Mouse (Mus musculus) liver, embryonic 11.5 days (tissue): ENCODE measurements around the gene Timm10. TPM values are rescaled to one million over a fixed set of nuclear protein-coding genes. Genes with fewer than 3 reads are reported as not detected.

Source experiments
- ATAC-seq: fragments of 200-750 bp; cut with Nextera tagmentation; replicated peaks from 2 replicates; pipeline ENCODE4 v1.8.0; 2017; ENCODE audit warnings: moderate number of reproducible peaks, mild to moderate bottlenecking, moderate TSS enrichment, moderate library complexity; ENCODE audit not compliant: low FRiP score
- DNase-seq: peaks from one replicate; pipeline ENCODE4 v3.0.0-alpha.2; 2017; ENCODE audit warnings: low spot score
- H3K27ac ChIP-seq: fragments of 300-500 bp; sonication (generic); 2 replicates; pipeline ENCODE4 v1.5.1; 2014; ENCODE audit warnings: mild to moderate bottlenecking, low read depth, low read length, control low read depth
- H3K27me3 ChIP-seq: fragments of 300-500 bp; sonication (generic); replicated peaks from 2 replicates; pipeline ENCODE4 v1.6.1; 2014; ENCODE audit warnings: low read length, mixed read lengths; ENCODE audit not compliant: control insufficient read depth, insufficient read depth
- H3K36me3 ChIP-seq: fragments of 300-500 bp; sonication (generic); 2 replicates; pipeline ENCODE4 v1.6.1; 2014; ENCODE audit warnings: mild to moderate bottlenecking, low read length, moderate library complexity, mixed read lengths; ENCODE audit not compliant: control insufficient read depth, insufficient read depth
- H3K4me1 ChIP-seq: fragments of 300-500 bp; sonication (generic); replicated peaks from 2 replicates; pipeline ENCODE4 v1.6.1; 2014; ENCODE audit warnings: low read length, mixed read lengths; ENCODE audit not compliant: control insufficient read depth, insufficient read depth
- H3K4me2 ChIP-seq: fragments of 300-500 bp; sonication (generic); 2 replicates; pipeline ENCODE4 v1.6.1; 2014; ENCODE audit warnings: mild to moderate bottlenecking, control low read depth, moderate library complexity
- H3K4me3 ChIP-seq: fragments of 300-500 bp; sonication (generic); 2 replicates; pipeline ENCODE4 v1.5.1; 2014; ENCODE audit warnings: low read depth, low read length, control low read depth
- H3K9ac ChIP-seq: fragments of 300-500 bp; sonication (generic); 2 replicates; pipeline ENCODE4 v1.6.1; 2014; ENCODE audit warnings: low read depth, low read length, control low read depth
- H3K9me3 ChIP-seq: fragments of 300-500 bp; sonication (generic); 2 replicates; pipeline ENCODE4 v1.6.1; 2016; ENCODE audit warnings: low read length, inconsistent platforms, mixed read lengths; ENCODE audit not compliant: control insufficient read depth
- WGBS: fragments of 180-500 bp; shearing (Covaris S2); extraction: QIAGEN DNeasy Blood & Tissue Kit; methylation state at CpG from one replicate; pipeline ENCODE4 v1.1.7; 2014; 5-methylcytosine and 5-hydroxymethylcytosine counted together
- polyA plus RNA-seq: library from polyadenylated mRNA; unstranded; fragments of >200 nt; fragmentation: Nextera tagmentation; extraction: Ambion mirVana; gene quantifications from 2 replicates; pipeline ENCODE4 v1.2.1, GENCODE M21; 2014

The Timm10 gene
- polyA plus RNA-seq, 1 experiment from 2014 or later: 84.3 TPM

- peak overlapping the region; percentile 89 for H3K4me2 ChIP-seq
- H3K36me3 ChIP-seq: peaks cover 14% of the 10 kb centered on the region; the same call in 1 of the 2 replicates
- H3K27me3 ChIP-seq: no peaks in the 10 kb centered on the region
- H3K4me1 ChIP-seq: peaks cover 42% of the 10 kb centered on the region
- H3K27ac ChIP-seq: peak overlapping the region; percentile 95
- ATAC-seq (peak; percentile 2; the same call in 1 of the 2 replicates), DNase-seq (no peak)
- 3% methylated on average over 17 of the region's 17 CpGs for WGBS
- H3K9me3 ChIP-seq: no peaks in the 10 kb centered on the region
- H3K4me3 ChIP-seq: peak overlapping the region; percentile 67
- H3K9ac ChIP-seq: peak overlapping the region; percentile 81
Measured at GRCm38 (mm10) chr2:84840748-84841563, 14.2 kb downstream of the Timm10 start.

DNA sequence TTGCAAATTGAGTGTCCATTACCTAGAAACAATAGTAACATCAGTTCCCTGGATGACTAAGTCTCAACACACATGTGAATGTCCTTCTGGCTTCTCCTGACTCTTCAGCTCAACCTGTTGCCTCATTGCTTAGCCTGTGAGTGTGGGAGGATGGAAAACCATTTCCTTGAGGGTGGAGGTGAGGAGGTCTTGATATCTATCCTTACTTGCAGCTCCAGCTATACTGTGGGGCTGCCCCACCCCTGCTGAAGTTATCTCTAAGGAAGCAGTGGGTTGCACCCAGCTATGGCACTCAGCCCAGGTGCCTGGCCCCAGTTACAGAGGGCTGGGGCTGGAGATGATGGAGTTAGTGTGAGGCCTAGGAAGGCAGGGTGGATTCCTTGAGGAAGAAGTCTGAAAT lies 15.1 kb downstream of the Timm10 start:
- H3K9ac ChIP-seq: peak overlapping the region; percentile 81
- H3K4me2 ChIP-seq: peak overlapping the region; percentile 89
- H3K27ac ChIP-seq: peak overlapping the region; percentile 95

GRCm38 (mm10) chr2:84843654-84844053 lies 16.9 kb downstream of the Timm10 start:
- H3K4me1 ChIP-seq: peaks cover 35% of the 10 kb centered on the region
- H3K4me3 ChIP-seq: peak overlapping the region; percentile 67
- WGBS: 53% methylated on average over 6 of the region's 6 CpGs
- peak overlapping the region; percentile 89 for H3K4me2 ChIP-seq
- peaks cover 19% of the 10 kb centered on the region; the same call in 1 of the 2 replicates for H3K36me3 ChIP-seq
- ATAC-seq: peak; percentile 25; the same call in 1 of the 2 replicates
- no peaks in the 10 kb centered on the region for H3K9me3 ChIP-seq
- H3K9ac ChIP-seq: 0 out of 2 replicates have a peak overlapping the region, but pooled peaks have one; percentile 27
- no peak for DNase-seq
- no peaks in the 10 kb centered on the region for H3K27me3 ChIP-seq
- H3K27ac ChIP-seq: peak overlapping the region; percentile 21

More for the DNA sequence above, 15.1 kb downstream of the Timm10 start:
- DNase-seq (peak; percentile 55), ATAC-seq (peak; percentile 91)
- Histone ChIP-seq H3K4me3 (peak overlapping the region; percentile 67), H3K4me1 (peaks cover 42% of the 10 kb centered on the region), H3K27me3 (no peaks in the 10 kb centered on the region), H3K9me3 (no peaks in the 10 kb centered on the region), H3K36me3 (peaks cover 14% of the 10 kb centered on the region; the same call in 1 of the 2 replicates)

- peaks cover 30% of the 10 kb centered on the region for H3K36me3 ChIP-seq
- no peak overlapping the region for H3K4me3 ChIP-seq
Measured at GRCm38 (mm10) chr2:84845226-84845625, 18.4 kb downstream of the Timm10 start.

DNA sequence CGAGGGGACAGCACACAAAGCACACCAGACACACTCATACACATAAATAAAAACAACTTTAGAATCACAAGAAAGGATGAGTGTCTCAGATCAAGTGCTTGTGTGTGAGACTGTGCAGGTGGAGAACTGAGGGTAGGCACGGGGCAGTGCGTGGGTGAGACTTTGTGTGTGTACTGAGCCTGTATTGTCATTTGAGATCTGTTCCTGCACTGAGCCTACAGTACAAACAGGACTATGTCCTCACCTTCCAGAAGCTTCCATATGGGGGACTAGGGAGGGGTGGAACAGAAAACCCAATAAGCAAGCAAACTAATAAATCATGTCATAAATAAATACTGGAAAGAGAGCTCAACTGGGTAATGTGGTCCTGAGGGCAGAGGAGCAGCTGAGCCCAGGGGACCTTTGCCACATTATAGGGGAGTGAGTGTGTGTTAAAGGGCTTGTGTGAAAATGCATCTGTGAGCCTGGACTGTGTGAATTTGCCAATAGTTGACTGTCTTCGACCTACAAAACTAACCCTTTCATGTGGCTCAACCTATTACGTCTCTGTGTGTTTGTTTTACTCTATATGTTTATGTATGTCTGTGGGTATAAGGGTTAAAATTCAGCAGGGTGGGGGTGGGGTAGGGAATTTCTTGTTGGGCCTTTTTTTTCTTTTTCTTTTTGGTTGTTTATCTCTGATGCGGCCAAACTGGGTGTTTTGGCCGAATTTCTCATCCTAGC lies 23.8 kb downstream of the Timm10 start:
- WGBS: 61% methylated on average over 7 of the region's 7 CpGs
- H3K4me2 ChIP-seq: no peak overlapping the region
- no peak overlapping the region for H3K9ac ChIP-seq
- H3K27me3 ChIP-seq: no peaks in the 10 kb centered on the region
- H3K9me3 ChIP-seq: no peaks in the 10 kb centered on the region
- H3K36me3 ChIP-seq: peaks cover 37% of the 10 kb centered on the region
- H3K4me3 ChIP-seq: no peak overlapping the region
- DNase-seq (no peak), ATAC-seq (peak; percentile 26)
- peaks cover 2% of the 10 kb centered on the region; the same call in 1 of the 2 replicates for H3K4me1 ChIP-seq
- H3K27ac ChIP-seq: peak overlapping the region; percentile 64

More at GRCm38 (mm10) chr2:84845226-84845625, 18.4 kb downstream of the Timm10 start:
- no peak for DNase-seq
- Histone ChIP-seq H3K4me1 (peaks cover 31% of the 10 kb centered on the region), H3K4me2 (no peak overlapping the region; the same call in 1 of the 2 replicates), H3K27ac (0 out of 2 replicates have a peak overlapping the region, but pooled peaks have one; percentile 29), H3K9ac (no peak overlapping the region), H3K9me3 (no peaks in the 10 kb centered on the region), H3K27me3 (no peaks in the 10 kb centered on the region)
- WGBS: 76% methylated on average over 1 of the region's 1 CpGs
- no peak for ATAC-seq

DNA sequence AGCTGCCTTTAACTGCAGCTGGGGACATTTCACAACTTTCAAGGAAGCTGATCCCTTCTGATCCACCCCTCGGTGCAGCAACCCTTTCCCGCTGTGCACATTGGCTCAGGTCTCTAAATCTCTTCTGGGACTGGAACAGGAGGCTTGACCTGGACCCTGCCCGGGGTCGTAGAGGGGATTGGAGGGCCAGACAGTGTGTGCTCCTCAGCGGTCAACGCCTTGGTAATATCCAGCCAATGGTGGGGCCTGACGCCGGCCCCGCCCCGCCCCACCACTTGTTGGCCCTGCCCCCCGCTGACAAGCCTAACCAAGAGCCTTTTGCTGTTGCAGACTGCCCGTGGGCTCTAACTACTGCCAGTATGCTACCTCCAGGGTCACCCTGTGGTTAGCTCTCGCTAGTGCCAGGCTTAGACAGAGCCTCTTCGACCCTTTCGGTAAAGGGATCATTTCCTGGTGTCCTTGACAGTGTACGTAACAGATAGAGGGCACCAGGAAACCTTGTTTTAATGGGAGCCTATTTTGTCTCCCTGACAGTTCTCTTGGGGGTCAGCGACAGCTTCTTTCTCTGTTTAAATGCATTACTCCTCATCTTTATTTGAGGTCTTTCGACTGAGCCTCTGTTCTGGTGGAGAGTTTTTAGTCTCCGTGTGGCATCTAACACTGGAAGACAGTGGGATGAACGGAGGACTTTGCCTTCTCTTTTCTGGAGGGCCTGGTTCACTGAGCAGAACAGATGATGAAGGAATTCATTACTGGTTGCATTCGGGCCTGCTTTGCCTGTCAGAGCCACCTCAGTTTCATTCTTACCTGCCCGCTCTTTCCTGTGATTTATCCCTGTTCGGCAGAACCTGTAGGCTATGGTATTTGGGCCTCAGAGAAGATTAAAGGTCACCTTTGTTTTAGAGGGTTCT lies 24.6 kb downstream of the Timm10 start:
- Histone ChIP-seq H3K36me3 (peaks cover 35% of the 10 kb centered on the region), H3K27ac (0 out of 2 replicates have a peak overlapping the region, but pooled peaks have one; percentile 64), H3K27me3 (no peaks in the 10 kb centered on the region), H3K4me3 (no peak overlapping the region), H3K9ac (0 out of 2 replicates have a peak overlapping the region, but pooled peaks have one; percentile 5), H3K4me2 (no peak overlapping the region), H3K9me3 (no peaks in the 10 kb centered on the region), H3K4me1 (peaks cover 2% of the 10 kb centered on the region; the same call in 1 of the 2 replicates)
- DNase-seq (peak; percentile 61), ATAC-seq (peak; percentile 77)
- WGBS: 47% methylated on average over 23 of the region's 23 CpGs

GRCm38 (mm10) chr2:84855732-84856131 lies 28.9 kb downstream of the Timm10 start:
- Histone ChIP-seq H3K9me3 (no peaks in the 10 kb centered on the region), H3K4me1 (0 out of 2 replicates have a peak, but pooled peaks cover 2% of the 10 kb centered on the region), H3K4me2 (no peak overlapping the region), H3K27me3 (no peaks in the 10 kb centered on the region), H3K36me3 (peaks cover 52% of the 10 kb centered on the region), H3K4me3 (no peak overlapping the region), H3K27ac (no peak overlapping the region), H3K9ac (no peak overlapping the region)
- ATAC-seq: peak; percentile 29; the same call in 1 of the 2 replicates
- DNase-seq: no peak
- WGBS: 73% methylated on average over 2 of the region's 2 CpGs

DNA sequence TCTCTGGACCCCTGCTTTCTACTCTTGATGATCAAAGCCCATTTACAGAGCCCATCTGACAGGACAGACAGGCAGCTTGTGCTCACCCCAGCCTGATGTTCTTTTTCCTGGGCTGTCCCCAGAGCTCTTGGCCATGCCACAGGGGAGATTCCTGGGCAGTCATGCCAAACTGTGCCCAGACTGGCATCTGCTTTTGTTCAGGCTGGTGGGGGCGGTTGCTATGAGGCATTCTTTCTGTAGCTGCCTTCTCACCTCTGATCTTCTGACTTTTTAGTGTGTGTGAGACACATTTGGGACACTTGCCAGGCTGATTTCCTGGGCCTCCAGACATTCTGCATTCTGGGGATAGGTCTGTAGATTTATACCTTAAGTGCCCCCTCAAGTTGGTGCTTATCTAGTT lies 31.8 kb downstream of the Timm10 start:
- Histone ChIP-seq H3K4me1 (no peaks in the 10 kb centered on the region), H3K27me3 (no peaks in the 10 kb centered on the region), H3K4me3 (no peak overlapping the region), H3K36me3 (peaks cover 66% of the 10 kb centered on the region), H3K27ac (no peak overlapping the region), H3K9me3 (no peaks in the 10 kb centered on the region), H3K9ac (no peak overlapping the region), H3K4me2 (no peak overlapping the region)
- 92% methylated on average over 1 of the region's 1 CpGs for WGBS
- ATAC-seq (no peak), DNase-seq (no peak)
